Mouse (Mus musculus) midbrain, embryonic 10.5 days (tissue): ENCODE measurements around the gene Heatr6. TPM values are rescaled to one million over a fixed set of nuclear protein-coding genes. Genes with fewer than 3 reads are reported as not detected.

Source experiments
- DNase-seq: peaks from one replicate; pipeline ENCODE4 v3.0.0-alpha.2; 2017; ENCODE audit warnings: low spot score
- H3K27ac ChIP-seq: fragments of 300-500 bp; sonication (generic); replicated peaks from 2 replicates; pipeline ENCODE4 v1.5.1; 2016; ENCODE audit warnings: mild to moderate bottlenecking
- H3K27me3 ChIP-seq: fragments of 300-500 bp; sonication (generic); 2 replicates; pipeline ENCODE4 v1.6.1; 2016; ENCODE audit warnings: low read depth, mild to moderate bottlenecking; ENCODE audit not compliant: poor library complexity, severe bottlenecking
- H3K36me3 ChIP-seq: fragments of 300-500 bp; sonication (generic); 2 replicates; pipeline ENCODE4 v1.6.1; 2016; ENCODE audit warnings: mild to moderate bottlenecking, moderate library complexity
- H3K4me1 ChIP-seq: fragments of 300-500 bp; sonication (generic); 2 replicates; pipeline ENCODE4 v1.6.1; 2016
- H3K4me3 ChIP-seq: fragments of 300-500 bp; sonication (generic); 2 replicates; pipeline ENCODE4 v1.5.1; 2016; ENCODE audit warnings: mild to moderate bottlenecking, moderate library complexity
- H3K9me3 ChIP-seq: fragments of 300-500 bp; sonication (generic); replicated peaks from 2 replicates; pipeline ENCODE4 v1.6.1; 2016; ENCODE audit warnings: mild to moderate bottlenecking
- WGBS: fragments of 180-500 bp; shearing (Covaris S2); methylation state at CpG from one replicate; pipeline ENCODE4 v1.1.7; 2016; 5-methylcytosine and 5-hydroxymethylcytosine counted together
- polyA plus RNA-seq: library from polyadenylated mRNA; unstranded; fragments of >200 nt; fragmentation: Nextera tagmentation; extraction: Ambion mirVana; gene quantifications from 2 replicates; pipeline ENCODE4 v1.2.1, GENCODE M21; 2016

The Heatr6 gene
- polyA plus RNA-seq, 1 experiment from 2014 or later = 31.0 TPM

GRCm38 (mm10) chr11:83735881-83736280, 17.6 kb upstream of the Heatr6 start:
- Histone ChIP-seq H3K9me3 (no peaks in the 10 kb centered on the region; the same call in 1 of the 2 replicates), H3K27me3 (0 out of 2 replicates have a peak, but pooled peaks cover 2% of the 10 kb centered on the region), H3K4me3 (no peak overlapping the region), H3K36me3 (no peaks in the 10 kb centered on the region), H3K4me1 (no peaks in the 10 kb centered on the region), H3K27ac (no peak overlapping the region)
- WGBS = 73% methylated on average over 2 of the region's 2 CpGs
- DNase-seq = no peak

DNA sequence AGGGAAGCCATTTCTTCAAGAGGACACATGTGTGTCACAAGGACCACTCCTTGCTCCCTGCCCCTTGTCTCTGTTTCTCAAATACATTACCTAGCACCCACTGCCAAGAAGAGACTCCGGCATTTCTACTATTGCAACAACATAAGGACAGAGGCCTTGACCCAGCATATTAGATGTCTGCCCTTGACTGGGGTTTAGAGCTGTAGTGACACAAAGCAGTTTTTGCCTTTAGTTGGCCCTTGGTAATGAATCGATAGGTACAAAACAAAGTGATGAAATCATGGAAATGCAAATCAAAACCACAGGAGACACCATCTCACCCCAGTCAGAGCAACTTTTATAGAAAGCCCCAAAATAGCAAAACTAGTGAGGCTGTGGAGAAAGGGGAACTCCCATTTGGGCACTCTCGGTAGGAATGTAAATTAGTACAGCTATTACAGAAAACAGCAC, 16.4 kb upstream of the Heatr6 start:
- WGBS = 85% methylated on average over 3 of the region's 3 CpGs
- DNase-seq = no peak
- H3K4me3 ChIP-seq = no peak overlapping the region

DNA sequence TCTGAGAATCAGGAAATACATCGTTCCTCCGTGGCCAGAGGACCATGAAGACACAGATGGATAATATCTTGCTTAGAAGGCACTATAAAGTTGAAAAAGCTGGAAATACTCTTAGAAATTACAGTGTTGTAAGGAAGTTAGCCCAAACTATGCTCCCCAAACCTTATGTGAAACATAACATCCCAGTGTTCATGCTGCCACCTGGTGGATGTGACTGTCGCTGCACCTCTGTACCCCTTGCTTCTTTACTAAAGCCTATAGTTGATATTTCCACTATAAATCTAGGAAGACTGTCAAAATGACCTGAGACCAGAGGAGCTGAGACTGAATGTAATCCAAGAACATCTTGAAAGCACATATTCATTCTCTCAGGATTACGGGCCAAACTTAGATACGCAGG, 14.3 kb upstream of the Heatr6 start:
- Histone ChIP-seq H3K36me3 (no peaks in the 10 kb centered on the region), H3K9me3 (no peaks in the 10 kb centered on the region; the same call in 1 of the 2 replicates), H3K4me1 (no peaks in the 10 kb centered on the region), H3K4me3 (no peak overlapping the region), H3K27me3 (0 out of 2 replicates have a peak, but pooled peaks cover 6% of the 10 kb centered on the region), H3K27ac (no peak overlapping the region)
- peak; percentile 52 for DNase-seq
- WGBS = 23% methylated on average over 5 of the region's 5 CpGs

More for the DNA sequence above, 16.4 kb upstream of the Heatr6 start:
- Histone ChIP-seq H3K27ac (no peak overlapping the region), H3K27me3 (0 out of 2 replicates have a peak, but pooled peaks cover 6% of the 10 kb centered on the region), H3K4me1 (no peaks in the 10 kb centered on the region), H3K36me3 (no peaks in the 10 kb centered on the region), H3K9me3 (no peaks in the 10 kb centered on the region; the same call in 1 of the 2 replicates)

GRCm38 (mm10) chr11:83740443-83740991, 13.0 kb upstream of the Heatr6 start:
- 79% methylated on average over 4 of the region's 4 CpGs for WGBS
- no peak overlapping the region for H3K4me3 ChIP-seq
- no peaks in the 10 kb centered on the region for H3K4me1 ChIP-seq
- H3K27me3 ChIP-seq = 0 out of 2 replicates have a peak, but pooled peaks cover 6% of the 10 kb centered on the region
- H3K9me3 ChIP-seq = no peaks in the 10 kb centered on the region
- no peak overlapping the region for H3K27ac ChIP-seq
- DNase-seq = no peak
- H3K36me3 ChIP-seq = no peaks in the 10 kb centered on the region

- no peak for DNase-seq
- Histone ChIP-seq H3K9me3 (no peaks in the 10 kb centered on the region), H3K27me3 (0 out of 2 replicates have a peak, but pooled peaks cover 6% of the 10 kb centered on the region), H3K4me1 (no peaks in the 10 kb centered on the region), H3K27ac (no peak overlapping the region), H3K36me3 (no peaks in the 10 kb centered on the region), H3K4me3 (no peak overlapping the region)
- 81% methylated on average over 5 of the region's 5 CpGs for WGBS
Observed at GRCm38 (mm10) chr11:83741841-83742240, 11.7 kb upstream of the Heatr6 start.

- Histone ChIP-seq H3K36me3 (no peaks in the 10 kb centered on the region), H3K4me3 (no peak overlapping the region), H3K9me3 (no peaks in the 10 kb centered on the region), H3K4me1 (no peaks in the 10 kb centered on the region), H3K27ac (no peak overlapping the region), H3K27me3 (peaks cover 14% of the 10 kb centered on the region)
- no peak for DNase-seq
- 83% methylated on average over 9 of the region's 9 CpGs for WGBS
Observed at GRCm38 (mm10) chr11:83742731-83743355, 10.7 kb upstream of the Heatr6 start.

DNA sequence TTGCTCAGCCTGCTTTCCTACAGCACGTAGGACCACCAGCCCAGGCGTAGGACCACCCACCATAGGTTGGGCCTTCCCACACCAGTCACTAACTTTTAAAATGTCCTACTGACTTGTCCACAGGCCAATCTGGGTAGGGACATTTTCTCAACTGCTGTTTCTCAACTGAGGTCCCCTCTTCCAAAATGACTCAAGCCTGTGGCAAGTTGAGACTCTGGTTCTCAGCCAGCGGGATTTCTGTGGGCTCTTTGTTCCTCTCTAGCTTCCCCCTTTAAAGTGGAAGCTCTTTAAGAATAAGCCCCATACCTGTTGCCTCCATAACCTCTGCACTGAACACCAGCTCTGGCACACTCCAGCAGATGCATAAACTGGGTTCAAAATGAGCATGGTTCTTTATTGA, 10.0 kb upstream of the Heatr6 start:
- H3K27me3 ChIP-seq = peaks cover 21% of the 10 kb centered on the region
- DNase-seq = no peak
- no peaks in the 10 kb centered on the region for H3K36me3 ChIP-seq
- H3K4me3 ChIP-seq = no peak overlapping the region
- no peak overlapping the region for H3K27ac ChIP-seq
- no peaks in the 10 kb centered on the region for H3K9me3 ChIP-seq
- 89% methylated on average over 3 of the region's 3 CpGs for WGBS
- no peaks in the 10 kb centered on the region for H3K4me1 ChIP-seq

- Histone ChIP-seq H3K27me3 (peaks cover 25% of the 10 kb centered on the region), H3K36me3 (no peaks in the 10 kb centered on the region), H3K4me1 (no peaks in the 10 kb centered on the region), H3K9me3 (no peaks in the 10 kb centered on the region), H3K27ac (no peak overlapping the region), H3K4me3 (no peak overlapping the region)
- WGBS = 72% methylated on average over 4 of the region's 4 CpGs
- DNase-seq = no peak
Observed at GRCm38 (mm10) chr11:83746152-83746551, 7.3 kb upstream of the Heatr6 start.

DNA sequence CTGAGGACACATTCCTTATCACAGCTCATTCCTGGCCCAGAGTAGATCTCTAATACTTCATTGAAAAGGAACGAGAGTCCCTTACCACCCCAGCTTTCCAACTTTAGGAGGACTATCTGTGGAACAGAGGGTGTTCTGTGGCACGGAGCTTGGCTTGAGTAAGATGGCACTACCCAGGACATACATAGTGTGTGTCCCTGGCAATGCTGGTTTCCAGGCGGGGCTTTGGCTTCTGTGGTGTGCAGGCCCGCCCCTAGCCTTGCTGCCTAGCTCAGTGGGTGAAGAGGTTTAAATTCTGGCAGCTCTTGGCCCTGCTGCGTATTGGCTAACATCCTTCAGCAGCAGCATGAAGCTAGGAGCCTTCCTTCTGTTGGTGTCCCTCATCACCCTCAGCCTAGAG, 6.8 kb upstream of the Heatr6 start, which contains the start of gene Wfdc21:
Wfdc21 (plus strand) TSS at position 260 of the 400 bp plus-strand sequence.
- Histone ChIP-seq H3K27ac (no peak within 1 kb of the TSS), H3K9me3 (no peaks in the 10 kb centered on the region), H3K4me3 (no peak within 1 kb of the TSS), H3K36me3 (no peaks in the 10 kb centered on the region), H3K27me3 (peaks cover 30% of the 10 kb centered on the region), H3K4me1 (no peaks in the 10 kb centered on the region)
- 77% methylated on average over 5 of the region's 5 CpGs for WGBS
- DNase-seq = no peak

GRCm38 (mm10) chr11:83747376-83748265, 5.9 kb upstream of the Heatr6 start:
- Histone ChIP-seq H3K9me3 (no peaks in the 10 kb centered on the region), H3K4me1 (no peaks in the 10 kb centered on the region), H3K27ac (no peak overlapping the region), H3K4me3 (no peak overlapping the region), H3K27me3 (peaks cover 39% of the 10 kb centered on the region), H3K36me3 (no peaks in the 10 kb centered on the region)
- DNase-seq = no peak
- 71% methylated on average over 6 of the region's 6 CpGs for WGBS

DNA sequence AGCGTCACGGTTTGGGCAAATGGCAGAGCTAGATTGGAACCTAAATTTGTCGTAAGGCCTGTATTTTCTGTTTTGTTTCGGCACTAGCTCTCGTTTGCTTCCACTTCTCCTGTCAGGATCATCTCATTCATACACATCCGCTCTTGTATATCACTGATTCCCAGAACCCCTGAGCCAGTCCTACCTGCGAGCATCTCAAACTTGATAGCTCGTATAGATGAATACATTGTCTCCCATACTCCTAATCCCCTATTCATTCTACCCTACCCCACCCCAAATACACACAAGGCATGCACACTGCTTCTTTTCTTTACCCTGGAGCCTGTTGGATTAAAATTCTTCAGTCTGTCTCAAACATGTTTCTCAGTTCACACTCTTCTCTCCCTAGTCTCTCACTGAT, 731 bp downstream of the Heatr6 start:
- Histone ChIP-seq H3K27ac (peak overlapping the region; percentile 97), H3K4me1 (peaks cover 22% of the 10 kb centered on the region), H3K27me3 (peaks cover 22% of the 10 kb centered on the region), H3K36me3 (peaks cover 38% of the 10 kb centered on the region), H3K4me3 (peak overlapping the region; percentile 90), H3K9me3 (no peaks in the 10 kb centered on the region)
- WGBS = 8% methylated on average over 8 of the region's 8 CpGs
- DNase-seq = no peak

GRCm38 (mm10) chr11:83767306-83767705, 13.8 kb downstream of the Heatr6 start:
- no peak for DNase-seq
- Histone ChIP-seq H3K4me3 (no peak overlapping the region), H3K36me3 (peaks cover 100% of the 10 kb centered on the region), H3K9me3 (peaks cover 6% of the 10 kb centered on the region; the same call in 1 of the 2 replicates), H3K27ac (no peak overlapping the region), H3K4me1 (no peaks in the 10 kb centered on the region), H3K27me3 (no peaks in the 10 kb centered on the region)
- WGBS = 94% methylated on average over 9 of the region's 9 CpGs
